Mouse (Mus musculus) kidney, adult 9 months (tissue): ENCODE measurements around the gene Gm12886.

Source experiments
- DNase-seq: peaks from one replicate; pipeline ENCODE4 v3.0.0; 2022

Gene Gm12886

DNA sequence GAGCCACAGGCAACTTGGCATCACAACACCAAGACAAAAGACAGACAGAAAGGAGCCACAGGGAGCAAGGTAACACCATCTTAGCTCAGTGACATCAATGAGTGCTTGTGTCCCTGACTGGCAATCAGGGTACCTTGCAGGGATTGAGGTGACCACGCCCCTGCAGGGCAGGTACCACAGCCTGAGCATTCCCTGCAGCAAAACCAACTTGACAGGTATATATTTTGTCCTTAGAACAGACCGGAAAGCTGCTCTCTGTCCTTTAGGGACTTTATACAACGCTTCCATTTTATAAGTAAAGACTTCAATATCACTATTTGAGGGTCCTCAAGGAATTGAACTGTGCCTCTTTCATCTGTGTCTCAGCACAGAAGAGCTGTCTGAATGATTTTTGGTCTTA is at the start of gene Gm12886:
Gene Gm12886, minus strand, starts transcription at position 101 of the 400 bp plus-strand sequence.
- DNase-seq = no peak
